36 mouse cellular contexts compared by ENCODE assay signal in genomic region chr19:53331882-53332500, GRCm38 (mm10). TPM values are rescaled to one million over a fixed set of nuclear protein-coding genes. Genes with fewer than 3 reads are reported as not detected.
DNase-seq lines count a peak whose midpoint lies in the region; ATAC-seq and TF ChIP-seq lines count a peak whose summit lies in the region.
"Had no signal": no experiment of that assay in that cellular context is flagged by ENCODE, and none has a peak within 500 bp of the region (broad histone marks: within the 10 kb centered on the region; RNA-seq: fewer than 3 reads in every experiment).

No protein-coding gene starts in this region.

- TF ChIP-seq POLR2A in kidney, adult 2 months (IDR thresholded peaks at IDR 0.05; ENCODE audit: low read depth, low read length): no peak

- TF ChIP-seq CTCF in kidney, adult 2 months (conservative IDR thresholded peaks at IDR 0.05; ENCODE audit: insufficient read depth, insufficient read length, low read depth, low read length): no peak
- no peak for TF ChIP-seq CTCF in liver, embryonic 14.5 days (IDR thresholded peaks at IDR 0.05; ENCODE audit: low read depth)

- no peak overlapping the region for H3K27ac ChIP-seq in kidney, adult 2 months (ENCODE audit: insufficient read depth, low read depth, low read length)
- H3K27ac ChIP-seq in liver, embryonic 12.5 days: peak overlapping the region; percentile 47
- H3K27ac ChIP-seq in liver, embryonic 14.5 days: no peak overlapping the region
- no peak overlapping the region for H3K27ac ChIP-seq in midbrain, embryonic 11.5 days (ENCODE audit: low read depth, low read length)
- H3K27ac ChIP-seq: hindbrain, postnatal 0 days; intestine, embryonic 15.5 days; layer of hippocampus, adult 2 months; left cerebral cortex, adult 2 months; limb, embryonic 13.5 days; midbrain, embryonic 10.5 days; neural tube, embryonic 12.5 days; stomach, postnatal 0 days had no signal

- H3K27me3 ChIP-seq in kidney, adult 2 months (replicated peaks; ENCODE audit: control insufficient read depth, insufficient read depth, low read length): no peaks in the 10 kb centered on the region
- no peaks in the 10 kb centered on the region for H3K27me3 ChIP-seq in liver, embryonic 12.5 days (replicated peaks)
- H3K27me3 ChIP-seq in liver, embryonic 14.5 days (ENCODE audit: control insufficient read depth, insufficient read depth, low read length): no peaks in the 10 kb centered on the region
- no peaks in the 10 kb centered on the region for H3K27me3 ChIP-seq in megakaryocyte, embryonic 14.5 days (replicated peaks)
- no peaks in the 10 kb centered on the region for H3K27me3 ChIP-seq in midbrain, embryonic 11.5 days (ENCODE audit: control insufficient read depth, insufficient read depth, low read length)
- H3K27me3 ChIP-seq: intestine, embryonic 15.5 days; limb, embryonic 13.5 days; neural tube, embryonic 12.5 days had no signal

- H3K9me3 ChIP-seq in liver, embryonic 12.5 days (replicated peaks): no peaks in the 10 kb centered on the region
- H3K9me3 ChIP-seq in liver, embryonic 14.5 days (ENCODE audit: control insufficient read depth, low read length): no peaks in the 10 kb centered on the region
- no peaks in the 10 kb centered on the region for H3K9me3 ChIP-seq in megakaryocyte, embryonic 14.5 days
- no peaks in the 10 kb centered on the region for H3K9me3 ChIP-seq in midbrain, embryonic 11.5 days (ENCODE audit: control insufficient read depth, low read length)
- H3K9me3 ChIP-seq: intestine, embryonic 15.5 days; midbrain, embryonic 10.5 days; neural tube, embryonic 12.5 days had no signal

- no peak for TF ChIP-seq EP300 in liver, embryonic 14.5 days (IDR thresholded peaks at IDR 0.05; ENCODE audit: low read depth)

- no peaks in the 10 kb centered on the region for H3K36me3 ChIP-seq in kidney, adult 2 months (ENCODE audit: control insufficient read depth, insufficient read depth, low read length)
- peaks cover 50% of the 10 kb centered on the region for H3K36me3 ChIP-seq in liver, embryonic 12.5 days
- H3K36me3 ChIP-seq in liver, embryonic 14.5 days (replicated peaks; ENCODE audit: control insufficient read depth, insufficient read depth, low read depth): peaks cover 8% of the 10 kb centered on the region
- H3K36me3 ChIP-seq in megakaryocyte, embryonic 14.5 days (replicated peaks; ENCODE audit: low read length): peaks cover 57% of the 10 kb centered on the region
- peaks cover 3% of the 10 kb centered on the region; the same call in 1 of the 2 replicates for H3K36me3 ChIP-seq in midbrain, embryonic 11.5 days (ENCODE audit: control insufficient read depth, insufficient read depth, low read length)

- ATAC-seq in liver, embryonic 12.5 days: no peak
- no peak for ATAC-seq in liver, embryonic 14.5 days (ENCODE audit: insufficient read depth)
- ATAC-seq in activated CD4-positive, CD25-positive, alpha-beta regulatory T cell, adult 4 months: no peak
- no peak for ATAC-seq in midbrain, embryonic 11.5 days (ENCODE audit: low FRiP score)
- ATAC-seq: forebrain, postnatal 0 days; hindbrain, postnatal 0 days; intestine, embryonic 15.5 days; midbrain, embryonic 16.5 days had no signal

- DNase-seq in kidney, adult 2 months: peak; percentile 64
- no peak for DNase-seq in kidney, postnatal 10 days
- DNase-seq in liver: no peak
- no peak for DNase-seq in liver, embryonic 14.5 days (ENCODE audit: low read depth in 3 of 3, low spot score in 3 of 3)
- no peak for DNase-seq in midbrain, embryonic 11.5 days (ENCODE audit: low spot score, missing footprints)
- DNase-seq: adrenal gland, adult 2 months; adrenal gland, postnatal 36 days; cerebellum, adult 18-20 months; cerebellum, postnatal 10 days; forebrain, postnatal 0 days; lung, postnatal 36 days; right cerebral cortex, adult 18-20 months; spleen, adult 18-20 months; thymus, adult 18-20 months; thymus, postnatal 36 days had no signal

- H3K4me1 ChIP-seq in kidney, adult 2 months (ENCODE audit: control insufficient read depth, insufficient read depth, low read length): peaks cover 5% of the 10 kb centered on the region; the same call in 1 of the 2 replicates
- peaks cover 58% of the 10 kb centered on the region for H3K4me1 ChIP-seq in liver, embryonic 12.5 days
- peaks cover 7 to 23% of the 10 kb centered on the region in 2 experiments for H3K4me1 ChIP-seq in liver, embryonic 14.5 days (replicated peaks; ENCODE audit: control insufficient read depth in 2 of 2, insufficient read depth in 2 of 2, low read length in 1 of 2)
- H3K4me1 ChIP-seq in megakaryocyte, embryonic 14.5 days: peaks cover 66% of the 10 kb centered on the region
- peaks cover 4% of the 10 kb centered on the region; the same call in 1 of the 2 replicates for H3K4me1 ChIP-seq in midbrain, embryonic 11.5 days (ENCODE audit: control insufficient read depth, insufficient read depth, low read length)

- 0 out of 2 replicates have a peak overlapping the region, but pooled peaks have one; percentile 100 for H3K4me2 ChIP-seq in liver, embryonic 12.5 days
- 0 out of 2 replicates have a peak overlapping the region, but pooled peaks have one; percentile 1 for H3K4me2 ChIP-seq in liver, embryonic 14.5 days (ENCODE audit: low read depth)
- no peak overlapping the region for H3K4me2 ChIP-seq in midbrain, embryonic 11.5 days
- H3K4me2 ChIP-seq: intestine, embryonic 15.5 days; neural tube, embryonic 12.5 days had no signal

- H3K4me3 ChIP-seq in kidney, adult 2 months (ENCODE audit: insufficient read depth, low read depth, low read length): no peak overlapping the region
- no peak overlapping the region for H3K4me3 ChIP-seq in liver, embryonic 12.5 days
- no peak overlapping the region for H3K4me3 ChIP-seq in liver, embryonic 14.5 days (ENCODE audit: insufficient read depth in 1 of 2, low read depth in 2 of 2, low read length in 2 of 2)
- peak overlapping the region; percentile 39 for H3K4me3 ChIP-seq in megakaryocyte, embryonic 14.5 days (replicated peaks)
- no peak overlapping the region for H3K4me3 ChIP-seq in midbrain, embryonic 11.5 days (ENCODE audit: low read depth, low read length)
- H3K4me3 ChIP-seq: intestine, embryonic 15.5 days; layer of hippocampus, adult 2 months; left cerebral cortex, adult 2 months; midbrain, embryonic 10.5 days; myocyte; neural tube, embryonic 12.5 days had no signal

- H3K9ac ChIP-seq in liver, embryonic 12.5 days: no peak overlapping the region
- H3K9ac ChIP-seq in liver, embryonic 14.5 days (replicated peaks): no peak overlapping the region
- no peak overlapping the region for H3K9ac ChIP-seq in midbrain, embryonic 11.5 days (ENCODE audit: low read length)
- H3K9ac ChIP-seq: forebrain, postnatal 0 days; intestine, embryonic 15.5 days; limb, embryonic 13.5 days; neural tube, embryonic 12.5 days had no signal

- WGBS in kidney, adult 2 months: 74% methylated on average over 21 of the region's 21 CpGs
- 57% methylated on average over 21 of the region's 21 CpGs for WGBS in liver, embryonic 12.5 days (ENCODE audit: insufficient replicate concordance)
- 59% methylated on average over 21 of the region's 21 CpGs for WGBS in liver, embryonic 14.5 days (ENCODE audit: insufficient replicate concordance)
- WGBS in midbrain, embryonic 11.5 days: 91% methylated on average over 21 of the region's 21 CpGs

RNA-seq across cellular contexts. Expression of gene Mxi1, which starts 21.7 kb away (rescaled TPM):
- 38.9 and 41.7 TPM in 2 replicates for polyA plus RNA-seq in kidney, adult 2 months (2012; rRNA removed)
- polyA plus RNA-seq in liver, embryonic 12.5 days (2016; fragmentation: Nextera tagmentation; extraction: Ambion mirVana): 38.3 and 39.3 TPM in 2 replicates
- polyA plus RNA-seq in liver, embryonic 14.5 days (2012; rRNA removed): 11.1 and 16.5 TPM in 2 replicates
- polyA plus RNA-seq in liver, embryonic 14.5 days (2014; fragmentation: Nextera tagmentation; extraction: Ambion mirVana): 27.7 and 33.1 TPM in 2 replicates
- 32.9 and 41.2 TPM in 2 replicates for polyA plus RNA-seq in megakaryocyte, embryonic 14.5 days (2012; ENCODE audit: insufficient read depth, low replicate concordance)
- 1 to 10 TPM; 4.7 to 4.9 TPM for polyA plus RNA-seq in activated CD4-positive, CD25-positive, alpha-beta regulatory T cell, adult 4 months (2017; shearing (Covaris generic))
- polyA plus RNA-seq in midbrain, embryonic 11.5 days (2014; fragmentation: Nextera tagmentation; extraction: Ambion mirVana): 59.0 and 59.1 TPM in 2 replicates

RNA-seq across cellular contexts. Expression of gene Gm10197, which starts 39.6 kb away (rescaled TPM):
- polyA plus RNA-seq in kidney, adult 2 months (2012; rRNA removed): not detected in 2 replicates
- polyA plus RNA-seq in liver, embryonic 12.5 days (2016; fragmentation: Nextera tagmentation; extraction: Ambion mirVana): not detected in 2 replicates
- not detected in 2 replicates for polyA plus RNA-seq in liver, embryonic 14.5 days (2012; rRNA removed)
- polyA plus RNA-seq in liver, embryonic 14.5 days (2014; fragmentation: Nextera tagmentation; extraction: Ambion mirVana): 3.0 TPM in 1 of 2 replicates, not detected in the other
- polyA plus RNA-seq in megakaryocyte, embryonic 14.5 days (2012; ENCODE audit: insufficient read depth, low replicate concordance): not detected in 2 replicates
- not detected for polyA plus RNA-seq in activated CD4-positive, CD25-positive, alpha-beta regulatory T cell, adult 4 months (2017; shearing (Covaris generic))
- polyA plus RNA-seq in midbrain, embryonic 11.5 days (2014; fragmentation: Nextera tagmentation; extraction: Ambion mirVana): not detected in 2 replicates
- polyA plus RNA-seq: adrenal gland, adult 2 months; brain, embryonic 14.5 days; cortical plate, adult 2 months; embryonic facial prominence, embryonic 14.5 days; erythroblast, embryonic 14.5 days; forebrain, embryonic 11.5 days; forebrain, postnatal 0 days; heart, embryonic 14.5 days; hindbrain, embryonic 11.5 days; hindbrain, postnatal 0 days; limb, embryonic 13.5 days; lung, embryonic 16.5 days; midbrain, embryonic 16.5 days; myocyte; neural tube, embryonic 12.5 days; stomach, postnatal 0 days had no signal

RNA-seq across cellular contexts. Expression of gene Smndc1, which starts 58.4 kb away (rescaled TPM):
- polyA plus RNA-seq in kidney, adult 2 months (2012; rRNA removed): 3.4 and 5.9 TPM in 2 replicates
- 29.3 and 30.6 TPM in 2 replicates for polyA plus RNA-seq in liver, embryonic 12.5 days (2016; fragmentation: Nextera tagmentation; extraction: Ambion mirVana)
- polyA plus RNA-seq in liver, embryonic 14.5 days (2012; rRNA removed): 5.7 and 11.5 TPM in 2 replicates
- polyA plus RNA-seq in liver, embryonic 14.5 days (2014; fragmentation: Nextera tagmentation; extraction: Ambion mirVana): 17.4 and 22.1 TPM in 2 replicates
- polyA plus RNA-seq in megakaryocyte, embryonic 14.5 days (2012; ENCODE audit: insufficient read depth, low replicate concordance): 76.8 and 104 TPM in 2 replicates
- polyA plus RNA-seq in activated CD4-positive, CD25-positive, alpha-beta regulatory T cell, adult 4 months (2017; shearing (Covaris generic)): 10 to 100 TPM; 35.9 TPM
- 61.2 and 65.5 TPM in 2 replicates for polyA plus RNA-seq in midbrain, embryonic 11.5 days (2014; fragmentation: Nextera tagmentation; extraction: Ambion mirVana)
